Mouse (Mus musculus): ENCODE results near the gene Arhgef7. TPM values are rescaled to one million over a fixed set of nuclear protein-coding genes. Genes with fewer than 3 reads are reported as not detected.

The Arhgef7 gene
- total and polyA plus RNA-seq, 2 experiments from 2014 or later: 49.2 to 77.1 TPM

- WGBS: 73% methylated on average over 3 of the region's 3 CpGs
- no peaks in the 10 kb centered on the region for H3K27me3 ChIP-seq (ENCODE audit: control insufficient read depth, insufficient read depth, low read length)
- H3K4me3 ChIP-seq (ENCODE audit: low read depth, low read length): no peak overlapping the region
- no peak for TF ChIP-seq CTCF (IDR thresholded peaks at IDR 0.05; ENCODE audit: low read depth)
- no peak for TF ChIP-seq EP300 (IDR thresholded peaks at IDR 0.05; ENCODE audit: low read depth)
- ATAC-seq (ENCODE audit: insufficient read depth, low read depth): peak; percentile 23; the same call in 1 of the 2 replicates
- no peak overlapping the region for H3K27ac ChIP-seq (ENCODE audit: low read depth)
- H3K4me2 ChIP-seq (ENCODE audit: low read depth, low read length): no peak overlapping the region
- H3K4me1 ChIP-seq (ENCODE audit: control insufficient read depth, insufficient read depth): no peaks in the 10 kb centered on the region; the same call in 1 of the 2 replicates
- peaks cover 98% of the 10 kb centered on the region for H3K36me3 ChIP-seq (replicated peaks; ENCODE audit: control insufficient read depth, insufficient read depth, low read length)
- DNase-seq (ENCODE audit: low spot score): no peak
- no peak overlapping the region for H3K9ac ChIP-seq (replicated peaks; ENCODE audit: low read depth, low read length)
- no peaks in the 10 kb centered on the region for H3K9me3 ChIP-seq (replicated peaks; ENCODE audit: control insufficient read depth, low read length)
These were observed 79.8 kb downstream of the Arhgef7 start for GRCm38 (mm10) chr8:11807361-11807760.

DNA sequence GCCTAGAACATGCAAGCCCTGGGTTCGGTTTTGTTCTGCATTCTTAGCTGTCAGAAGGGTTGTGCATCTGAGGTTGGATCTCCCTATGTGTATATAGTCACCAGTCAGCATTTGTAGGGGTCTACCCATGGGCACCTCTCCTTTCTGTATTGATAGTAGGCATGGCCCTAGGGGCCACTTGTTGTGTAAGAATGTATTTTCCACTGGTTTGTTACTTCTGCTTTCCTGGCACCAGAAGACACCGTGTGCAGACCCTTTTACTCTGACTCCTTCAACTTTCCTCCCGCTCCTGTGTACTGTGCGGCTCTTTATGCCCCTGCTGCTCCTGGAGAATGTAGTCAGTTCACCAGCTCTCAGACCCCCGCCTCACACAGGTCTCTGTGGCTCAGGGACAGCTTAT lies 80.5 kb downstream of the Arhgef7 start:
- no peaks in the 10 kb centered on the region; the same call in 1 of the 2 replicates for H3K4me1 ChIP-seq (ENCODE audit: control insufficient read depth, insufficient read depth)
- no peak overlapping the region for H3K27ac ChIP-seq (ENCODE audit: low read depth)
- H3K4me2 ChIP-seq (ENCODE audit: low read depth, low read length): no peak overlapping the region
- H3K9me3 ChIP-seq (replicated peaks; ENCODE audit: control insufficient read depth, low read length): no peaks in the 10 kb centered on the region
- no peak overlapping the region for H3K9ac ChIP-seq (replicated peaks; ENCODE audit: low read depth, low read length)
- peaks cover 98% of the 10 kb centered on the region for H3K36me3 ChIP-seq (replicated peaks; ENCODE audit: control insufficient read depth, insufficient read depth, low read length)
- no peak overlapping the region for H3K4me3 ChIP-seq (ENCODE audit: low read depth, low read length)
- H3K27me3 ChIP-seq (ENCODE audit: control insufficient read depth, insufficient read depth, low read length): no peaks in the 10 kb centered on the region
- no peak for DNase-seq (ENCODE audit: low spot score)
- ATAC-seq (ENCODE audit: insufficient read depth, low read depth): no peak
- WGBS: 95% methylated on average over 5 of the region's 5 CpGs
- TF ChIP-seq CTCF (IDR thresholded peaks at IDR 0.05; ENCODE audit: low read depth) (no peak), EP300 (IDR thresholded peaks at IDR 0.05; ENCODE audit: low read depth) (no peak)

DNA sequence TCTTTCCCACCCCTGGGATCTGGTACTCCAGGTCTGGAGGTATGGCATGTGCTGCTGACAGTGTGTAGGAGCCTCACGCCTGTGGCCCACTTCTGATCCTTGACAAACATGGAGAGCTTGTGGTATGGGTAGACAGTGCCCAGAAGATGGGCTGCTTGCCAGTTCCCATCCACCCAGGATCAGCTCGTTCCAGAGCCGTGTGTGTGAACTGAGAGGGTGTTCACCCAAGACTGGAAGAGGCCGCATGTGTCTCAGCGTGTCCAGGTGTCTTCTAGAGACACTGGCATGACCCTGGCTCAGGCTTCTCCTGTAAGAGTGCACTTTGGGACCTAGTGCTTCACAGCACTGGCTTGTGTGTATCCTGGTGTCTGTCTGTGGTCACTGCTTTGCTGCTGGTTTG lies 82.9 kb downstream of the Arhgef7 start:
- ATAC-seq (ENCODE audit: insufficient read depth, low read depth) (no peak), DNase-seq (ENCODE audit: low spot score) (no peak)
- TF ChIP-seq CTCF (IDR thresholded peaks at IDR 0.05; ENCODE audit: low read depth): no peak
- TF ChIP-seq EP300 (IDR thresholded peaks at IDR 0.05; ENCODE audit: low read depth): no peak

GRCm38 (mm10) chr8:11813801-11814200 lies 86.3 kb downstream of the Arhgef7 start:
- TF ChIP-seq EP300 (IDR thresholded peaks at IDR 0.05; ENCODE audit: low read depth): no peak
- no peak for TF ChIP-seq CTCF (IDR thresholded peaks at IDR 0.05; ENCODE audit: low read depth)
- no peak overlapping the region for H3K27ac ChIP-seq (ENCODE audit: low read depth)
- peaks cover 97% of the 10 kb centered on the region for H3K36me3 ChIP-seq (replicated peaks; ENCODE audit: control insufficient read depth, insufficient read depth, low read length)
- ATAC-seq (ENCODE audit: insufficient read depth, low read depth) (no peak), DNase-seq (ENCODE audit: low spot score) (no peak)
- no peak overlapping the region for H3K4me3 ChIP-seq (ENCODE audit: low read depth, low read length)
- H3K27me3 ChIP-seq (ENCODE audit: control insufficient read depth, insufficient read depth, low read length): no peaks in the 10 kb centered on the region
- H3K9me3 ChIP-seq (replicated peaks; ENCODE audit: control insufficient read depth, low read length): no peaks in the 10 kb centered on the region
- H3K4me1 ChIP-seq (ENCODE audit: control insufficient read depth, insufficient read depth): no peaks in the 10 kb centered on the region
- no peak overlapping the region for H3K4me2 ChIP-seq (ENCODE audit: low read depth, low read length)
- H3K9ac ChIP-seq (replicated peaks; ENCODE audit: low read depth, low read length): no peak overlapping the region
- WGBS: 63% methylated on average over 7 of the region's 7 CpGs

More for the DNA sequence above, 82.9 kb downstream of the Arhgef7 start:
- Histone ChIP-seq H3K4me3 (ENCODE audit: low read depth, low read length) (no peak overlapping the region), H3K9ac (replicated peaks; ENCODE audit: low read depth, low read length) (no peak overlapping the region), H3K27ac (ENCODE audit: low read depth) (no peak overlapping the region), H3K4me1 (ENCODE audit: control insufficient read depth, insufficient read depth) (no peaks in the 10 kb centered on the region; the same call in 1 of the 2 replicates), H3K4me2 (ENCODE audit: low read depth, low read length) (no peak overlapping the region), H3K27me3 (ENCODE audit: control insufficient read depth, insufficient read depth, low read length) (no peaks in the 10 kb centered on the region), H3K36me3 (replicated peaks; ENCODE audit: control insufficient read depth, insufficient read depth, low read length) (peaks cover 98% of the 10 kb centered on the region), H3K9me3 (replicated peaks; ENCODE audit: control insufficient read depth, low read length) (no peaks in the 10 kb centered on the region)
- 78% methylated on average over 5 of the region's 5 CpGs for WGBS

DNA sequence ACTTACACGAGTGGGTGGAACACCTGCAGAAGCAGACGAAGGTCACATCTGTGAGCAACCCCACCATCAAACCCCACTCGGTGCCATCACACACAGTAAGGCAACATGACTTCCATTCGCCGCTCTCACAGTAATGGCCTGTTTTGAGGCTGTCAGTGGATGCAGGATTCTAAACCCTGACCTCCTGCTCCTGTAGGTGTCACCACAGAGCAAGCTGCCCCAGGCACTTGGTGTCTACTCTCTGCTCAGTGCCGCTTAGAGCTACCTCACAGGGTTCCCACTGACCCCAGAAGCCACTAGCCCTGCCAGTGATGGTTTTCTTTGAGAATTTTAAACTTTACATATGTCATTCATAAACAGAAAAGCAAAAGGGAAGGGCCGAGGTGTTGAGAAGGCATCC lies 87.7 kb downstream of the Arhgef7 start:
- no peak for DNase-seq (ENCODE audit: low spot score)

GRCm38 (mm10) chr8:11820136-11820535 lies 92.6 kb downstream of the Arhgef7 start:
- Histone ChIP-seq H3K27me3 (ENCODE audit: control insufficient read depth, insufficient read depth, low read length) (no peaks in the 10 kb centered on the region), H3K4me2 (ENCODE audit: low read depth, low read length) (no peak overlapping the region), H3K27ac (ENCODE audit: low read depth) (peak overlapping the region; percentile 91), H3K9ac (replicated peaks; ENCODE audit: low read depth, low read length) (no peak overlapping the region), H3K4me3 (ENCODE audit: low read depth, low read length) (no peak overlapping the region), H3K36me3 (replicated peaks; ENCODE audit: control insufficient read depth, insufficient read depth, low read length) (peaks cover 96% of the 10 kb centered on the region), H3K9me3 (replicated peaks; ENCODE audit: control insufficient read depth, low read length) (no peaks in the 10 kb centered on the region), H3K4me1 (ENCODE audit: control insufficient read depth, insufficient read depth) (peaks cover 34% of the 10 kb centered on the region)
- TF ChIP-seq CTCF (IDR thresholded peaks at IDR 0.05; ENCODE audit: low read depth) (no peak; the same call in 1 of the 2 replicates), EP300 (IDR thresholded peaks at IDR 0.05; ENCODE audit: low read depth) (no peak)
- 65% methylated on average over 5 of the region's 5 CpGs for WGBS
- no peak for DNase-seq (ENCODE audit: low spot score)
- ATAC-seq (ENCODE audit: insufficient read depth, low read depth): no peak

More for the DNA sequence above, 87.7 kb downstream of the Arhgef7 start:
- 74% methylated on average over 7 of the region's 7 CpGs for WGBS
- Histone ChIP-seq H3K27ac (ENCODE audit: low read depth) (no peak overlapping the region), H3K4me3 (ENCODE audit: low read depth, low read length) (no peak overlapping the region), H3K4me1 (ENCODE audit: control insufficient read depth, insufficient read depth) (0 out of 2 replicates have a peak, but pooled peaks cover 4% of the 10 kb centered on the region), H3K36me3 (replicated peaks; ENCODE audit: control insufficient read depth, insufficient read depth, low read length) (peaks cover 97% of the 10 kb centered on the region), H3K4me2 (ENCODE audit: low read depth, low read length) (no peak overlapping the region), H3K9ac (replicated peaks; ENCODE audit: low read depth, low read length) (no peak overlapping the region), H3K27me3 (ENCODE audit: control insufficient read depth, insufficient read depth, low read length) (no peaks in the 10 kb centered on the region), H3K9me3 (replicated peaks; ENCODE audit: control insufficient read depth, low read length) (no peaks in the 10 kb centered on the region)
- ATAC-seq (ENCODE audit: insufficient read depth, low read depth): 0 out of 2 replicates have a peak, but pooled peaks have one; percentile 25
- no peak for TF ChIP-seq EP300 (IDR thresholded peaks at IDR 0.05; ENCODE audit: low read depth)
- peak; percentile 45 for TF ChIP-seq CTCF (IDR thresholded peaks at IDR 0.05; ENCODE audit: low read depth)
